Mouse (Mus musculus): Measurements from ENCODE around the gene Pdzd7.

DNA sequence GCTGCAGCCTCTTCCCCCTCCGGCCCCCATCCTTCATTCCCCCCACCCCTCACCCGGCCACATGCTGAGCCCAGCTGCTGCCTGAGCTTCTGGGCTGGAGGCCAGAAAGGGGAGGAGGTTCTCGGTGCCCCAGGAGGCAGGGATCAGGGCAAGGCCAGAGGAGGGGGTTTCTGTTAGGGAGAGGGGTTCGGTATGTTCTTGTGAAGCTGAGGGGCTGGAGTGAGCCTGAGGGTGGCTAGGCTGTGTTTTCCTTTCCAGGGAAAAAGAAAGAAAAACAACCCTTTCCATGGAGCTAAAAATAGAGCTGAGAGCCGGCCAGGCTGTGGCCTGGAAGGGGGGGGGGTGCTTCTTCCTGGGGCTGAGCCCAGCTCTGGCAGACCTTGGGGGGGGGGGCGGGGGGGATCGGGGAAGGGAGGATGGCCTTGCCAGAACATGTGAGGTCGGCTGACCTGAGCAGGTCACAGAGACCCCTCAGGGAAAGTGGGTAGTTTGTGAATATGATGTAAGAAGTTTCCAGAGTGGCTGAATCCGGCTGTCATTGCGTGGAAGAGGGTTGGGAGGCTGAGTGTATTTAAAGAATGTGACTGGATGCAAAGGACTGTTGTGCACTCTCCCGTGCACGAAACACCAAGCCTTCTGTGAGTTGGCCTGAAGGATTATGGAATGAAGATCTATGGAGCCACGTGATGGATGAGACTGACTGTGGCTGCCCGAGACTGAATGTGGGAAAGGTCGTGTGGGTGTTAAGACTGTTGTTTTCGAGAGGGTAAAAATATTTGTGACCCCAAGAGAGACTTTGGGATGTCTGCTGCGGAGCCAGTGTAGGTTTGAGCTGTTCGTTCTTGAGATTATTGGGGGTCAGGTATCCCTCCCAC, 28.9 kb downstream of the Pdzd7 start:
- TF ChIP-seq CTCF (IDR thresholded peaks at IDR 0.05; ENCODE audit: low read depth) (no peak), EP300 (IDR thresholded peaks at IDR 0.05; ENCODE audit: low read depth) (no peak)
